Mouse (Mus musculus): Measurements from ENCODE around the gene Tmeff1. TPM values are rescaled to one million over a fixed set of nuclear protein-coding genes. Genes with fewer than 3 reads are reported as not detected.

Gene Tmeff1
- polyA plus RNA-seq, 1 experiment from 2014 or later, result 161 TPM

GRCm38 (mm10) chr4:48610251-48610650 is 25.3 kb downstream of the Tmeff1 start:
- Histone ChIP-seq H3K9me3 (replicated peaks; ENCODE audit: control insufficient read depth, low read length) (no peaks in the 10 kb centered on the region), H3K4me2 (ENCODE audit: low read depth, low read length) (no peak overlapping the region), H3K4me1 (ENCODE audit: control insufficient read depth, insufficient read depth, low read length) (no peaks in the 10 kb centered on the region), H3K27ac (replicated peaks; ENCODE audit: low read depth, low read length) (no peak overlapping the region), H3K4me3 (ENCODE audit: low read depth, low read length) (no peak overlapping the region), H3K27me3 (ENCODE audit: control insufficient read depth, insufficient read depth, low read length) (no peaks in the 10 kb centered on the region), H3K9ac (replicated peaks; ENCODE audit: low read length) (no peak overlapping the region), H3K36me3 (replicated peaks; ENCODE audit: control insufficient read depth, insufficient read depth, low read depth, low read length) (peaks cover 3% of the 10 kb centered on the region)
- DNase-seq (ENCODE audit: low spot score), result no peak
- WGBS, result 94% methylated on average over 6 of the region's 6 CpGs
- ATAC-seq (replicated peaks; ENCODE audit: insufficient number of reproducible peaks, low FRiP score, low TSS enrichment, low read depth), result no peak

- Histone ChIP-seq H3K9ac (replicated peaks; ENCODE audit: low read length) (no peak overlapping the region), H3K27me3 (ENCODE audit: control insufficient read depth, insufficient read depth, low read length) (no peaks in the 10 kb centered on the region), H3K4me3 (ENCODE audit: low read depth, low read length) (no peak overlapping the region), H3K4me2 (ENCODE audit: low read depth, low read length) (no peak overlapping the region), H3K27ac (replicated peaks; ENCODE audit: low read depth, low read length) (no peak overlapping the region), H3K4me1 (ENCODE audit: control insufficient read depth, insufficient read depth, low read length) (no peaks in the 10 kb centered on the region), H3K9me3 (replicated peaks; ENCODE audit: control insufficient read depth, low read length) (no peaks in the 10 kb centered on the region), H3K36me3 (replicated peaks; ENCODE audit: control insufficient read depth, insufficient read depth, low read depth, low read length) (peaks cover 7% of the 10 kb centered on the region)
- DNase-seq (ENCODE audit: low spot score) (no peak), ATAC-seq (replicated peaks; ENCODE audit: insufficient number of reproducible peaks, low FRiP score, low TSS enrichment, low read depth) (no peak)
- WGBS, result 92% methylated on average over 4 of the region's 4 CpGs
These were observed 30.5 kb downstream of the Tmeff1 start for GRCm38 (mm10) chr4:48615483-48615882.

DNA sequence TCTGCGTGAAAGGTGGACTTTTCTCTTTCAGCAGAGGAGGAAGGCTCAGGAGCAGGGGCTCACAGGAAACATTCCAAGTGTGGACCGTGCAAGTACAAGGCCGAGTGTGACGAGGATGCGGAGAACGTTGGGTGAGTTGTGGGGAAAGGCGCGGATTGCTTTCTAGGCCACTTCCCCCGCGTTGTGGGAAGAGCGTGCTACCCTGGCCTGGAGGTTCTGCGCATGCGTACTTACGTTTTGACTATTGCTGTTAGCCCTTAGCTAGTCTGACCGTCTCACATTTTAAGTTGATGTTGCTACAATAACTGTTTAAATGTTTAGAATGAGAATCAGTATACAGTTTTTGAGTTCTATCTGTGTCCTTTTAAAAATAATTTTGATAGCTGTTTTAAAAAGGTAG is 32.2 kb downstream of the Tmeff1 start:
- Histone ChIP-seq H3K4me2 (ENCODE audit: low read depth, low read length) (no peak overlapping the region), H3K27me3 (ENCODE audit: control insufficient read depth, insufficient read depth, low read length) (no peaks in the 10 kb centered on the region), H3K9ac (replicated peaks; ENCODE audit: low read length) (no peak overlapping the region), H3K9me3 (replicated peaks; ENCODE audit: control insufficient read depth, low read length) (no peaks in the 10 kb centered on the region), H3K27ac (replicated peaks; ENCODE audit: low read depth, low read length) (no peak overlapping the region), H3K4me3 (ENCODE audit: low read depth, low read length) (no peak overlapping the region), H3K36me3 (replicated peaks; ENCODE audit: control insufficient read depth, insufficient read depth, low read depth, low read length) (peaks cover 4% of the 10 kb centered on the region), H3K4me1 (ENCODE audit: control insufficient read depth, insufficient read depth, low read length) (no peaks in the 10 kb centered on the region)
- ATAC-seq (replicated peaks; ENCODE audit: insufficient number of reproducible peaks, low FRiP score, low TSS enrichment, low read depth) (no peak), DNase-seq (ENCODE audit: low spot score) (no peak)
- WGBS, result 94% methylated on average over 15 of the region's 15 CpGs

DNA sequence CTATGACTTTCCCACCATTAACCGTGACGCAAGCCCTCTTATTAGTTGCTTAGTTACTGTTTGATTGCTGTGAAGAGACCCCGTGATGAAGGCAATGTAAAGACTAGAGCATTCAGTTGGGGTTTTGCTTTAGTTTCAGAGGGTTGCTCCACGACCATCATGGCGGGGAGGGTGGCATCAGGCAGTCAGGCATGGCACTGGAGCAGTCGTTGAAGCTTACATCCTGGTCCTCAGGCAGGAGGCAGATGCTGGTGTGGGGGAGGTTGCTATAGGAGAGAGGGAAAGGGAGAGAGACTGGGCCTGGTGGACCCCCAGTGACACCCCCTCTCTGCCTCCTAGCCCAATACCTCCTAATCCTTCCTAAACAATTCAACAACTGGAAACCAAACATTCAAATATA is 35.1 kb downstream of the Tmeff1 start:
- Histone ChIP-seq H3K36me3 (replicated peaks; ENCODE audit: control insufficient read depth, insufficient read depth, low read depth, low read length) (peaks cover 4% of the 10 kb centered on the region), H3K4me1 (ENCODE audit: control insufficient read depth, insufficient read depth, low read length) (no peaks in the 10 kb centered on the region), H3K9ac (replicated peaks; ENCODE audit: low read length) (no peak overlapping the region), H3K27me3 (ENCODE audit: control insufficient read depth, insufficient read depth, low read length) (no peaks in the 10 kb centered on the region), H3K4me3 (ENCODE audit: low read depth, low read length) (no peak overlapping the region), H3K9me3 (replicated peaks; ENCODE audit: control insufficient read depth, low read length) (no peaks in the 10 kb centered on the region), H3K27ac (replicated peaks; ENCODE audit: low read depth, low read length) (no peak overlapping the region), H3K4me2 (ENCODE audit: low read depth, low read length) (no peak overlapping the region)
- DNase-seq (ENCODE audit: low spot score) (no peak), ATAC-seq (replicated peaks; ENCODE audit: insufficient number of reproducible peaks, low FRiP score, low TSS enrichment, low read depth) (no peak)
- WGBS, result 89% methylated on average over 6 of the region's 6 CpGs

DNA sequence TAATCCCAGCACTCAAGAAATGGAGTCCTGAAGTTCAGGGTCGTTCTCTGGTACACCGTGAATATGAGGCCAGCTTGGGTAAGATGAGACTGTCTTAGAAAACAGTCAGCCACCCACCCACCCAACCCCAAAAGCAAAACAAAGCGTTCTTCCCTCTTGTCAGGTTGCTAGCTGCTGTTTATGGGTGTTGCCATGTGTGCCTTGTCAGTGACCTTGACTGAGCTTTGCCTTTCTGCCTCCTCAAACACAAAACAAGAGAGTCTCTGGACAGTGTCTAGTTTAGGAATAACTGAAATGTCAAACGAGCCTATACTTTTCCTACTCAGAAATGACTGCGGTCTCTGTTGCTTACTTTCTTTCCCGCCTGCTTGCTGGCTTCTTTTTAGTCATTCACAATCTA is 37.3 kb downstream of the Tmeff1 start:
- Histone ChIP-seq H3K4me1 (ENCODE audit: control insufficient read depth, insufficient read depth, low read length) (no peaks in the 10 kb centered on the region), H3K36me3 (replicated peaks; ENCODE audit: control insufficient read depth, insufficient read depth, low read depth, low read length) (no peaks in the 10 kb centered on the region; the same call in none of the 2 replicates), H3K27me3 (ENCODE audit: control insufficient read depth, insufficient read depth, low read length) (no peaks in the 10 kb centered on the region), H3K9me3 (replicated peaks; ENCODE audit: control insufficient read depth, low read length) (no peaks in the 10 kb centered on the region), H3K27ac (replicated peaks; ENCODE audit: low read depth, low read length) (no peak overlapping the region), H3K4me2 (ENCODE audit: low read depth, low read length) (no peak overlapping the region), H3K9ac (replicated peaks; ENCODE audit: low read length) (no peak overlapping the region), H3K4me3 (ENCODE audit: low read depth, low read length) (no peak overlapping the region)
- ATAC-seq (replicated peaks; ENCODE audit: insufficient number of reproducible peaks, low FRiP score, low TSS enrichment, low read depth) (no peak), DNase-seq (ENCODE audit: low spot score) (no peak)
- WGBS, result 91% methylated on average over 6 of the region's 6 CpGs

GRCm38 (mm10) chr4:48622946-48623345 is 38.0 kb downstream of the Tmeff1 start:
- no peak for DNase-seq (ENCODE audit: low spot score)
- H3K9ac ChIP-seq (replicated peaks; ENCODE audit: low read length), result no peak overlapping the region
- H3K27me3 ChIP-seq (ENCODE audit: control insufficient read depth, insufficient read depth, low read length), result no peaks in the 10 kb centered on the region
- WGBS, result 96% methylated on average over 7 of the region's 7 CpGs
- ATAC-seq (replicated peaks; ENCODE audit: insufficient number of reproducible peaks, low FRiP score, low TSS enrichment, low read depth), result no peak
- H3K4me2 ChIP-seq (ENCODE audit: low read depth, low read length), result no peak overlapping the region
- H3K9me3 ChIP-seq (replicated peaks; ENCODE audit: control insufficient read depth, low read length), result no peaks in the 10 kb centered on the region
- no peaks in the 10 kb centered on the region for H3K4me1 ChIP-seq (ENCODE audit: control insufficient read depth, insufficient read depth, low read length)
- H3K27ac ChIP-seq (replicated peaks; ENCODE audit: low read depth, low read length), result no peak overlapping the region
- H3K4me3 ChIP-seq (ENCODE audit: low read depth, low read length), result no peak overlapping the region
- H3K36me3 ChIP-seq (replicated peaks; ENCODE audit: control insufficient read depth, insufficient read depth, low read depth, low read length), result no peaks in the 10 kb centered on the region; the same call in none of the 2 replicates

DNA sequence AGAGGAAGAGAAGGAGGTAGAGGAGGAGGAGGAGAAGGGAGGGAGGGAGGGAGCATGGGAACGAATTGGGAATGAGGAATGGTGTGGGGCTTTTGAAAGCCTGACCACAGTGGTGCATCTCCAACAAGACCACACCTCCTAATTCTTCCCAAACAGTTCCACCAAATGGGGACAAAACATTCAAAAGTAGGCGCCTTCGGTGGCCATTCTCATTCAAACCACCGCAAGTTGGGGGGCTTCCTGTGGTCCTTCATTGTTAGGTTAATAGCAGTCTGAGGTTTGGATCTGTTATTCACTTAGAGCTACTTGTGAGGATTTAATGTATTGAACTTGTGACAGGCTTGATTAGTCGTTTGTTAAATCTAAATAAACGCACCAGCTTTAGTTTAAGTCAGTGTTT is 40.0 kb downstream of the Tmeff1 start:
- Histone ChIP-seq H3K4me3 (ENCODE audit: low read depth, low read length) (no peak overlapping the region), H3K27me3 (ENCODE audit: control insufficient read depth, insufficient read depth, low read length) (no peaks in the 10 kb centered on the region), H3K36me3 (replicated peaks; ENCODE audit: control insufficient read depth, insufficient read depth, low read depth, low read length) (peaks cover 4% of the 10 kb centered on the region), H3K4me2 (ENCODE audit: low read depth, low read length) (no peak overlapping the region), H3K27ac (replicated peaks; ENCODE audit: low read depth, low read length) (no peak overlapping the region), H3K9me3 (replicated peaks; ENCODE audit: control insufficient read depth, low read length) (no peaks in the 10 kb centered on the region), H3K4me1 (ENCODE audit: control insufficient read depth, insufficient read depth, low read length) (no peaks in the 10 kb centered on the region), H3K9ac (replicated peaks; ENCODE audit: low read length) (no peak overlapping the region)
- WGBS, result 75% methylated on average over 6 of the region's 6 CpGs
- no peak for ATAC-seq (replicated peaks; ENCODE audit: insufficient number of reproducible peaks, low FRiP score, low TSS enrichment, low read depth)
- DNase-seq (ENCODE audit: low spot score), result no peak

DNA sequence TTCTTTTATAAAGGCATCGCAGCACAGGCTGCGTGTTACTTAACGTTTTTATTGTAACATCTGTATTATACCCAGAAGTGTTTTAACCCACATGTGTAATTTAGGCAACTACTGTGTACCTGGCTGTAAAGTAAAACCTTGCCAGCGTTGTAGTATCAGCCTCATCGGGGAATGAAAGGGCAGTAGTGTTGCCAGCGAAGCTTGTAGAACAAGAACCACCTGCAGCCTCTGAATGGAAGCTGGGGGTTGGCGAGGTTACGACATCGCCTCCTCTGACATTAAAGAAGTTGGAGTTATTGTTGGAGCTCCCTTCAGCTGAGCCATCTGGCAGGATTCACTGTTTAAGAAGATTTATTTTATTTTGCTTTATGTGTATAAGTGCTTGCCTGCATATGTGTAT is 40.9 kb downstream of the Tmeff1 start:
- H3K4me3 ChIP-seq (ENCODE audit: low read depth, low read length), result no peak overlapping the region
- WGBS, result 88% methylated on average over 9 of the region's 9 CpGs
- no peak for ATAC-seq (replicated peaks; ENCODE audit: insufficient number of reproducible peaks, low FRiP score, low TSS enrichment, low read depth)
- no peaks in the 10 kb centered on the region for H3K4me1 ChIP-seq (ENCODE audit: control insufficient read depth, insufficient read depth, low read length)
- no peaks in the 10 kb centered on the region for H3K9me3 ChIP-seq (replicated peaks; ENCODE audit: control insufficient read depth, low read length)
- no peak overlapping the region for H3K4me2 ChIP-seq (ENCODE audit: low read depth, low read length)
- H3K27ac ChIP-seq (replicated peaks; ENCODE audit: low read depth, low read length), result no peak overlapping the region
- DNase-seq (ENCODE audit: low spot score), result no peak
- H3K36me3 ChIP-seq (replicated peaks; ENCODE audit: control insufficient read depth, insufficient read depth, low read depth, low read length), result peaks cover 4% of the 10 kb centered on the region
- no peak overlapping the region for H3K9ac ChIP-seq (replicated peaks; ENCODE audit: low read length)
- no peaks in the 10 kb centered on the region for H3K27me3 ChIP-seq (ENCODE audit: control insufficient read depth, insufficient read depth, low read length)

All from embryonic facial prominence, embryonic 11.5 days (tissue).